Mouse (Mus musculus) gastrocnemius, adult 2 months (tissue): Measurements from ENCODE around the gene Rgs7. TPM values are rescaled to one million over a fixed set of nuclear protein-coding genes. Genes with fewer than 3 reads are reported as not detected.

Experiments used
- DNase-seq: peaks from one replicate; pipeline ENCODE4 v3.0.0; 2022
- H3K27ac ChIP-seq: fragments of 200-600 bp; 2 replicates; pipeline ENCODE4 v1.8.1; 2022; ENCODE audit warnings: mild to moderate bottlenecking
- H3K4me3 ChIP-seq: fragments of 200-600 bp; 2 replicates; pipeline ENCODE4 v1.8.1; 2022; ENCODE audit warnings: mild to moderate bottlenecking, moderate library complexity
- CTCF ChIP-seq: fragments of 200-600 bp; IDR thresholded peaks from 2 replicates; pipeline ENCODE4 v1.8.1; 2022; ENCODE audit warnings: antibody characterized with exemption, mild to moderate bottlenecking, moderate library complexity
- intact Hi-C: fragments of 180-260 bp; cut with DNase I; formaldehyde crosslinking; loops from one replicate; pipeline ENCODE4 v1.15.1; 2025
- total RNA-seq, 2 experiments: library from RNA; stranded (reverse); gene quantifications; 2 replicates each; pipeline ENCODE4 v1.2.3; 2021

Rgs7 gene
- total RNA-seq, 2 experiments from 2014 or later, result 0.17 TPM; not detected in 1

GRCm38 (mm10) chr1:175242135-175242534 lies 250.2 kb downstream of the Rgs7 start:
- intact Hi-C loops, result no loop called here
- no peak overlapping the region for H3K27ac ChIP-seq
- no peak for TF ChIP-seq CTCF
- H3K4me3 ChIP-seq, result no peak overlapping the region
- DNase-seq, result no peak

- intact Hi-C loops, result no loop called here
- Histone ChIP-seq H3K4me3 (no peak overlapping the region), H3K27ac (no peak overlapping the region)
- TF ChIP-seq CTCF, result no peak
- no peak for DNase-seq
Observed at GRCm38 (mm10) chr1:175240137-175240536, 252.2 kb downstream of the Rgs7 start.

- intact Hi-C loops, result no loop called here
- Histone ChIP-seq H3K27ac (no peak overlapping the region), H3K4me3 (no peak overlapping the region)
- TF ChIP-seq CTCF, result no peak
- DNase-seq, result no peak
Observed at GRCm38 (mm10) chr1:175221593-175222500, 270.5 kb downstream of the Rgs7 start.

- no peak overlapping the region for H3K4me3 ChIP-seq
- H3K27ac ChIP-seq, result no peak overlapping the region
- intact Hi-C loops, result no loop called here
- DNase-seq, result no peak
- no peak for TF ChIP-seq CTCF
Observed at GRCm38 (mm10) chr1:175219563-175219962, 272.7 kb downstream of the Rgs7 start.

- H3K27ac ChIP-seq, result no peak overlapping the region
- DNase-seq, result no peak
- TF ChIP-seq CTCF, result no peak
- intact Hi-C loops, result no loop called here
- no peak overlapping the region for H3K4me3 ChIP-seq
Observed at GRCm38 (mm10) chr1:175207004-175207403, 285.3 kb downstream of the Rgs7 start.

- Histone ChIP-seq H3K4me3 (no peak overlapping the region), H3K27ac (no peak overlapping the region)
- no peak for DNase-seq
- intact Hi-C loops, result no loop called here
- TF ChIP-seq CTCF, result no peak
Observed at GRCm38 (mm10) chr1:175205633-175206032, 286.7 kb downstream of the Rgs7 start.

GRCm38 (mm10) chr1:175203544-175203943 lies 288.8 kb downstream of the Rgs7 start:
- no peak overlapping the region for H3K27ac ChIP-seq
- TF ChIP-seq CTCF, result no peak
- no peak for DNase-seq
- intact Hi-C loops, result no loop called here
- H3K4me3 ChIP-seq, result no peak overlapping the region

GRCm38 (mm10) chr1:175202902-175203301 lies 289.4 kb downstream of the Rgs7 start:
- TF ChIP-seq CTCF, result no peak

GRCm38 (mm10) chr1:175198881-175199280 lies 293.4 kb downstream of the Rgs7 start:
- TF ChIP-seq CTCF, result no peak
- no peak overlapping the region for H3K4me3 ChIP-seq
- intact Hi-C loops, result no loop called here
- DNase-seq, result no peak
- H3K27ac ChIP-seq, result no peak overlapping the region

More at GRCm38 (mm10) chr1:175202902-175203301, 289.4 kb downstream of the Rgs7 start:
- no peak overlapping the region for H3K27ac ChIP-seq
- no peak overlapping the region for H3K4me3 ChIP-seq
- no peak for DNase-seq
- intact Hi-C loops, result no loop called here

GRCm38 (mm10) chr1:175195806-175196205 lies 296.5 kb downstream of the Rgs7 start:
- no peak for DNase-seq
- no peak for TF ChIP-seq CTCF
- H3K27ac ChIP-seq, result no peak overlapping the region
- intact Hi-C loops, result no loop called here
- no peak overlapping the region for H3K4me3 ChIP-seq

GRCm38 (mm10) chr1:175188186-175188585 lies 304.1 kb downstream of the Rgs7 start:
- no peak for TF ChIP-seq CTCF
- Histone ChIP-seq H3K27ac (no peak overlapping the region), H3K4me3 (no peak overlapping the region)
- intact Hi-C loops, result no loop called here
- DNase-seq, result no peak

GRCm38 (mm10) chr1:175185211-175185610 lies 307.1 kb downstream of the Rgs7 start:
- TF ChIP-seq CTCF, result no peak
- no peak for DNase-seq
- intact Hi-C loops, result no loop called here
- Histone ChIP-seq H3K4me3 (no peak overlapping the region), H3K27ac (no peak overlapping the region)

GRCm38 (mm10) chr1:175184736-175185135 lies 307.6 kb downstream of the Rgs7 start:
- intact Hi-C loops, result no loop called here
- Histone ChIP-seq H3K4me3 (no peak overlapping the region), H3K27ac (no peak overlapping the region)
- no peak for DNase-seq
- no peak for TF ChIP-seq CTCF

GRCm38 (mm10) chr1:175178733-175179132 lies 313.6 kb downstream of the Rgs7 start:
- intact Hi-C loops, result no loop called here
- no peak overlapping the region for H3K4me3 ChIP-seq
- TF ChIP-seq CTCF, result no peak

More at GRCm38 (mm10) chr1:175178733-175179132, 313.6 kb downstream of the Rgs7 start:
- no peak overlapping the region for H3K27ac ChIP-seq
- no peak for DNase-seq
